13 mouse cellular contexts compared by ENCODE assay signal in the genomic region with DNA sequence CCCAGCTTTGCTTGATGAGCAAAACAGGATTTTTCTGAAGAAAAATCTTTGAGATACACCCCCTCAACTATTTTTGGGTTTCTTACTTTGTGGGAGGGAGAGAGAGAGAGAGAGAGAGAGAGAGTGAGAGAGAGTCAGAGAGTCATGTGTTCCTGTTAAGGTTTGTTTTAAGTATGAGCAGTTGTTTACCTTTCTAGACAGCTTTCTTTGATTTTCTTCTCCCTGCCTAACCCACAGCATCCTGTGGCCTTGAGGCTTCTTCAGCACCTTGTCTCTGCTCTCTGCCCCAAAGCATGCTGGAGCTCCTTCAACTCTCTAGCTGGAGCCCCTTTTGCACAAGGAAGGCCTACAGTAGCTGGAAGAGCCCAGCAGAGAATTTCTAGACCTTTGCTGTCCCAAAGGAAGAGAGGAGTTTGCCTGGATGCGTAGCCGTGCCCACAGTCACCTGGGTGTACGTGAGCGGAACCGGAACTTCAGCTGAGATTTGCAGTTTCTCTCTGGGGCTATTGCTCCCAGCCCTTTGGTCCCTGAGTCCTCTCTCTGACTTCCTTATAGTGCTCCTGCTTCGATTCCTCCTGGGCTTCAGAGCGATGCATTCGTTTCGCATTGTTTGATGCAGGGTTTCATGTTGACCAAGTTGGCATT.
DNase-seq lines count a peak whose midpoint lies in the region; ATAC-seq lines count a peak whose summit lies in the region.
"Had no signal": no experiment of that assay in that cellular context is flagged by ENCODE, and none has a peak within 500 bp of the region (broad histone marks: within the 10 kb centered on the region; RNA-seq: fewer than 3 reads in every experiment).

No protein-coding gene starts in this region.

- ATAC-seq in activated CD4-positive, CD25-positive, alpha-beta regulatory T cell, adult 4 months: peak; percentile 52
- ATAC-seq: lung, postnatal 0 days had no signal

- DNase-seq in spleen, postnatal 36 days (ENCODE audit: low spot score in 2 of 2): peak; percentile 29 to 38
- no peak for DNase-seq in spleen, postnatal 10 days (ENCODE audit: low spot score in 2 of 2)
- DNase-seq in thymus, adult 18-20 months: peak; percentile 21 to 68
- DNase-seq in heart, adult 18-20 months: no peak
- DNase-seq in lung, postnatal 25 days (ENCODE audit: low spot score): no peak
- no peak for DNase-seq in layer of hippocampus, postnatal 36 days
- DNase-seq: cerebellum, postnatal 25 days; heart, adult 11 months; heart, postnatal 10 days; kidney, postnatal 14 days; right cerebral cortex, postnatal 14 days had no signal

Comparison
In these comparisons a context has a peak if more than half of its experiments do, and no peak if none do; other contexts are left out.
1. DNase-seq: peak in spleen, postnatal 36 days (2 of 2) and thymus, adult 18-20 months (2 of 2); none in spleen, postnatal 10 days (0 of 2), heart, adult 18-20 months (0 of 2), lung, postnatal 25 days (single experiment) and layer of hippocampus, postnatal 36 days (0 of 2).